Mouse (Mus musculus) limb, embryonic 10.5 days (tissue): ENCODE results near the gene Heatr3. TPM values are rescaled to one million over a fixed set of nuclear protein-coding genes. Genes with fewer than 3 reads are reported as not detected.
A peak's percentile ranks its signal among the peaks of the same experiment; 100 is the strongest.

Source experiments
- DNase-seq: peaks from one replicate; pipeline ENCODE4 v3.0.0-alpha.2; 2017; ENCODE audit warnings: low spot score
- H3K27ac ChIP-seq: fragments of 300-500 bp; sonication (generic); 2 replicates; pipeline ENCODE4 v1.5.1; 2016; ENCODE audit warnings: mild to moderate bottlenecking
- H3K27me3 ChIP-seq: fragments of 300-500 bp; sonication (generic); 2 replicates; pipeline ENCODE4 v1.6.1; 2016; ENCODE audit warnings: low read depth, mild to moderate bottlenecking; ENCODE audit not compliant: poor library complexity, severe bottlenecking
- H3K36me3 ChIP-seq: fragments of 300-500 bp; sonication (generic); 2 replicates; pipeline ENCODE4 v1.6.1; 2016; ENCODE audit warnings: mild to moderate bottlenecking, moderate library complexity
- H3K4me1 ChIP-seq: fragments of 300-500 bp; sonication (generic); 2 replicates; pipeline ENCODE4 v1.6.1; 2016
- H3K4me3 ChIP-seq: fragments of 300-500 bp; sonication (generic); 2 replicates; pipeline ENCODE4 v1.5.1; 2016; ENCODE audit warnings: mild to moderate bottlenecking, moderate library complexity
- H3K9me3 ChIP-seq: fragments of 300-500 bp; sonication (generic); replicated peaks from 2 replicates; pipeline ENCODE4 v1.6.1; 2016; ENCODE audit warnings: mild to moderate bottlenecking
- WGBS: fragments of 180-500 bp; shearing (Covaris S2); methylation state at CpG from one replicate; pipeline ENCODE4 v1.1.7; 2016; 5-methylcytosine and 5-hydroxymethylcytosine counted together
- polyA plus RNA-seq: library from polyadenylated mRNA; unstranded; fragments of >200 nt; fragmentation: Nextera tagmentation; extraction: Ambion mirVana; gene quantifications from 2 replicates; pipeline ENCODE4 v1.2.1, GENCODE M21; 2016

Gene Heatr3
- polyA plus RNA-seq, result 52.1 and 55.3 TPM in 2 replicates

GRCm38 (mm10) chr8:88137748-88138484 lies at the start of gene Heatr3:
Gene Heatr3 (plus strand): TSS chr8:88137855.
- Histone ChIP-seq H3K27me3 (no peaks in the 10 kb centered on the region), H3K4me1 (peaks cover 14% of the 10 kb centered on the region), H3K36me3 (peaks cover 70% of the 10 kb centered on the region), H3K27ac (peak within 1 kb of the TSS; percentile 88), H3K4me3 (peak within 1 kb of the TSS; percentile 96), H3K9me3 (no peaks in the 10 kb centered on the region)
- under 1% methylated on average over 79 of the region's 79 CpGs for WGBS
- DNase-seq, result peak; percentile 98

- H3K4me3 ChIP-seq, result no peak overlapping the region
- no peaks in the 10 kb centered on the region for H3K9me3 ChIP-seq
- no peaks in the 10 kb centered on the region for H3K36me3 ChIP-seq
- DNase-seq, result no peak
- H3K4me1 ChIP-seq, result no peaks in the 10 kb centered on the region
- no peak overlapping the region for H3K27ac ChIP-seq
- no peaks in the 10 kb centered on the region for H3K27me3 ChIP-seq
Measured at GRCm38 (mm10) chr8:88088006-88088405, 49.6 kb upstream of the Heatr3 start.

GRCm38 (mm10) chr8:88091661-88092060 lies 46.0 kb upstream of the Heatr3 start:
- Histone ChIP-seq H3K4me1 (peaks cover 5% of the 10 kb centered on the region), H3K27me3 (no peaks in the 10 kb centered on the region), H3K36me3 (no peaks in the 10 kb centered on the region), H3K4me3 (no peak overlapping the region), H3K9me3 (no peaks in the 10 kb centered on the region), H3K27ac (no peak overlapping the region)
- 93% methylated on average over 2 of the region's 2 CpGs for WGBS
- no peak for DNase-seq

- DNase-seq, result peak; percentile 32
- 53% methylated on average over 4 of the region's 4 CpGs for WGBS
- no peak overlapping the region for H3K4me3 ChIP-seq
- H3K36me3 ChIP-seq, result no peaks in the 10 kb centered on the region
- H3K4me1 ChIP-seq, result peaks cover 5% of the 10 kb centered on the region
- H3K27ac ChIP-seq, result no peak overlapping the region
- no peaks in the 10 kb centered on the region for H3K9me3 ChIP-seq
- no peaks in the 10 kb centered on the region for H3K27me3 ChIP-seq
Measured at GRCm38 (mm10) chr8:88093367-88093766, 44.3 kb upstream of the Heatr3 start.

- no peaks in the 10 kb centered on the region for H3K9me3 ChIP-seq
- no peaks in the 10 kb centered on the region for H3K27me3 ChIP-seq
- no peaks in the 10 kb centered on the region for H3K4me1 ChIP-seq
- DNase-seq, result no peak
- no peaks in the 10 kb centered on the region for H3K36me3 ChIP-seq
- no peak overlapping the region for H3K4me3 ChIP-seq
- 84% methylated on average over 4 of the region's 4 CpGs for WGBS
- H3K27ac ChIP-seq, result no peak overlapping the region
Measured at GRCm38 (mm10) chr8:88098856-88099255, 38.8 kb upstream of the Heatr3 start.

GRCm38 (mm10) chr8:88099526-88099925 lies 38.1 kb upstream of the Heatr3 start:
- no peaks in the 10 kb centered on the region for H3K27me3 ChIP-seq
- H3K4me3 ChIP-seq, result no peak overlapping the region
- H3K4me1 ChIP-seq, result no peaks in the 10 kb centered on the region
- H3K9me3 ChIP-seq, result no peaks in the 10 kb centered on the region
- DNase-seq, result peak; percentile 58
- H3K27ac ChIP-seq, result no peak overlapping the region
- WGBS, result 0% methylated on average over 1 of the region's 1 CpGs
- H3K36me3 ChIP-seq, result no peaks in the 10 kb centered on the region

- no peaks in the 10 kb centered on the region for H3K27me3 ChIP-seq
- H3K9me3 ChIP-seq, result no peaks in the 10 kb centered on the region
- no peak overlapping the region for H3K4me3 ChIP-seq
- DNase-seq, result no peak
- H3K36me3 ChIP-seq, result no peaks in the 10 kb centered on the region
- no peak overlapping the region for H3K27ac ChIP-seq
- 0 out of 2 replicates have a peak, but pooled peaks cover 3% of the 10 kb centered on the region for H3K4me1 ChIP-seq
- 94% methylated on average over 4 of the region's 4 CpGs for WGBS
Measured at GRCm38 (mm10) chr8:88109241-88109640, 28.4 kb upstream of the Heatr3 start.

GRCm38 (mm10) chr8:88118456-88119036 lies 19.1 kb upstream of the Heatr3 start, which contains the start of gene Cnep1r1:
Gene Cnep1r1 (plus strand): TSS chr8:88118769.
- Histone ChIP-seq H3K4me3 (peak within 1 kb of the TSS; percentile 97), H3K27ac (peak within 1 kb of the TSS; percentile 95), H3K27me3 (no peaks in the 10 kb centered on the region), H3K4me1 (peaks cover 5% of the 10 kb centered on the region; the same call in 1 of the 2 replicates), H3K36me3 (peaks cover 30% of the 10 kb centered on the region), H3K9me3 (no peaks in the 10 kb centered on the region)
- WGBS, result under 1% methylated on average over 49 of the region's 49 CpGs
- peak; percentile 85 for DNase-seq

- Histone ChIP-seq H3K4me3 (peak overlapping the region; percentile 97), H3K4me1 (peaks cover 5% of the 10 kb centered on the region; the same call in 1 of the 2 replicates), H3K9me3 (no peaks in the 10 kb centered on the region), H3K36me3 (peaks cover 32% of the 10 kb centered on the region), H3K27me3 (no peaks in the 10 kb centered on the region), H3K27ac (peak overlapping the region; percentile 95)
- WGBS, result 1% methylated on average over 11 of the region's 11 CpGs
- DNase-seq, result no peak
Measured at GRCm38 (mm10) chr8:88119076-88119475, 18.6 kb upstream of the Heatr3 start.

GRCm38 (mm10) chr8:88124850-88125249 lies 12.8 kb upstream of the Heatr3 start:
- Histone ChIP-seq H3K27ac (no peak overlapping the region), H3K4me1 (no peaks in the 10 kb centered on the region), H3K36me3 (peaks cover 86% of the 10 kb centered on the region), H3K27me3 (no peaks in the 10 kb centered on the region), H3K4me3 (no peak overlapping the region), H3K9me3 (no peaks in the 10 kb centered on the region)
- no peak for DNase-seq
- WGBS, result 90% methylated on average over 2 of the region's 2 CpGs

- 90% methylated on average over 4 of the region's 4 CpGs for WGBS
Measured at GRCm38 (mm10) chr8:88129397-88129796, 8.3 kb upstream of the Heatr3 start.

GRCm38 (mm10) chr8:88130754-88131317 lies 6.8 kb upstream of the Heatr3 start:
- 87% methylated on average over 7 of the region's 7 CpGs for WGBS
- no peak overlapping the region for H3K4me3 ChIP-seq
- H3K27ac ChIP-seq, result no peak overlapping the region
- H3K36me3 ChIP-seq, result peaks cover 95% of the 10 kb centered on the region
- no peaks in the 10 kb centered on the region for H3K4me1 ChIP-seq
- no peaks in the 10 kb centered on the region for H3K9me3 ChIP-seq
- no peaks in the 10 kb centered on the region for H3K27me3 ChIP-seq
- no peak for DNase-seq

More at GRCm38 (mm10) chr8:88129397-88129796, 8.3 kb upstream of the Heatr3 start:
- DNase-seq, result no peak
- Histone ChIP-seq H3K4me3 (no peak overlapping the region), H3K4me1 (no peaks in the 10 kb centered on the region), H3K27me3 (no peaks in the 10 kb centered on the region), H3K27ac (no peak overlapping the region), H3K9me3 (no peaks in the 10 kb centered on the region), H3K36me3 (peaks cover 95% of the 10 kb centered on the region)

GRCm38 (mm10) chr8:88139256-88139655 lies 1.6 kb downstream of the Heatr3 start:
- no peaks in the 10 kb centered on the region for H3K9me3 ChIP-seq
- no peaks in the 10 kb centered on the region for H3K27me3 ChIP-seq
- no peak overlapping the region for H3K27ac ChIP-seq
- no peak for DNase-seq
- no peak overlapping the region for H3K4me3 ChIP-seq
- H3K36me3 ChIP-seq, result peaks cover 66% of the 10 kb centered on the region
- peaks cover 14% of the 10 kb centered on the region for H3K4me1 ChIP-seq
- WGBS, result 96% methylated on average over 3 of the region's 3 CpGs
